Mouse (Mus musculus): Measurements from ENCODE around the gene Neil1. TPM values are rescaled to one million over a fixed set of nuclear protein-coding genes. Genes with fewer than 3 reads are reported as not detected.

Neil1 gene
- polyA plus RNA-seq, 1 experiment from 2014 or later, result 8.2 TPM

GRCm38 (mm10) chr9:57144830-57145229 lies 3.3 kb downstream of the Neil1 start:
- Histone ChIP-seq H3K4me2 (ENCODE audit: low read length) (no peak overlapping the region), H3K36me3 (ENCODE audit: control insufficient read depth, insufficient read depth, low read length) (peaks cover 16% of the 10 kb centered on the region), H3K4me3 (ENCODE audit: low read depth, low read length) (no peak overlapping the region), H3K9me3 (replicated peaks; ENCODE audit: control insufficient read depth, low read length, poor library complexity, severe bottlenecking) (no peaks in the 10 kb centered on the region), H3K4me1 (ENCODE audit: control insufficient read depth, insufficient read depth, low read length) (peaks cover 16% of the 10 kb centered on the region), H3K27me3 (ENCODE audit: control insufficient read depth, insufficient read depth, low read depth, low read length) (no peaks in the 10 kb centered on the region), H3K9ac (ENCODE audit: low read depth, low read length) (no peak overlapping the region), H3K27ac (ENCODE audit: low read length) (no peak overlapping the region)
- WGBS, result 90% methylated on average over 8 of the region's 8 CpGs
- no peak for ATAC-seq

GRCm38 (mm10) chr9:57143212-57143611 lies 4.9 kb downstream of the Neil1 start:
- Histone ChIP-seq H3K4me1 (ENCODE audit: control insufficient read depth, insufficient read depth, low read length) (peaks cover 9% of the 10 kb centered on the region), H3K9ac (ENCODE audit: low read depth, low read length) (no peak overlapping the region), H3K27ac (ENCODE audit: low read length) (no peak overlapping the region), H3K36me3 (ENCODE audit: control insufficient read depth, insufficient read depth, low read length) (peaks cover 18% of the 10 kb centered on the region), H3K4me2 (ENCODE audit: low read length) (no peak overlapping the region), H3K4me3 (ENCODE audit: low read depth, low read length) (no peak overlapping the region), H3K9me3 (replicated peaks; ENCODE audit: control insufficient read depth, low read length, poor library complexity, severe bottlenecking) (no peaks in the 10 kb centered on the region), H3K27me3 (ENCODE audit: control insufficient read depth, insufficient read depth, low read depth, low read length) (no peaks in the 10 kb centered on the region)
- 85% methylated on average over 11 of the region's 11 CpGs for WGBS
- no peak for ATAC-seq

DNA sequence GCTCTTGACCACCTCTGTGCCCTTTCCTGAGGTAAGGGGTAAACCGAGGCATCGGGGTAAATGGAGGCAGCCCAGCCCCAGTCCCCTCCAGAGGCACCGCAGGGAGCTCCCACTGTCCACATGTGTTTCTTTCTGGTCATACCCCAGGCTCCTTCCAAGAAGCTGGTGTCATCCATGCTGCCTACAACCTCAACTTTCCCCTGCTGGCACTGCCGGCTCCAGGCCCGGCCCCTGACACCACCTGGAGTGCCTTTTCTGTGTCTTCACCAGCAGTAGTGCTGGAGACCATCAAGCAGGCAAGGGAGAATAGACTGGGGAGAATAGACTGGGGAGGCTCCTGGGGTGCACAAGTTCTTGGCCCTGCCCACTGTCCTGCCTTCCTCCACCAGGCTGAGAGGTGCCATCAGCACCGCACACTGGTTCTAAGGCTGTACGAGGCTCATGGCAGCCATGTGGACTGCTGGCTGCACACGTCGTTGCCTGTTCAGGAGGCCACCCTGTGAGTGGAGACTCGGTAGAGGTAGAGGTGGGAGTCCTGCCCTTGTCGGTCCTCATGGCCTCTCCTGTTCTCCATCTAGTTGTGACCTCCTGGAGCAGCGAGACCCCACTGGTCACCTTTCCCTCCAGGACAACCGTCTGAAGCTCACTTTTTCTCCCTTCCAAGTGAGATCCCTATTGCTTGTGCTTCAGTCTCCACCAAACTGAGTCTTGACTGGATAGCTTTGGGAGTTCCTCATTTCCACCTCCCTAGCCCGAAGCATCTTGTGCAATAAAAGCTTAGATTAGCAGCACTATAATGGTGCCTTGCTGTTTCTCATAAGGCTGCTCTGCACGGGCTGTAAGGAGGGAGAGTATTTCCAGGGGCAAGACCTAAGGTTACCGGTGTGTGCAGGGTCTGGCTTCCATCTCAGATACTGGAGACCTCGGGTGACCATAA lies 6.4 kb downstream of the Neil1 start:
- Histone ChIP-seq H3K36me3 (ENCODE audit: control insufficient read depth, insufficient read depth, low read length) (peaks cover 27% of the 10 kb centered on the region), H3K4me3 (ENCODE audit: low read depth, low read length) (no peak overlapping the region), H3K27ac (ENCODE audit: low read length) (no peak overlapping the region), H3K9ac (ENCODE audit: low read depth, low read length) (no peak overlapping the region), H3K4me1 (ENCODE audit: control insufficient read depth, insufficient read depth, low read length) (peaks cover under 1% of the 10 kb centered on the region; the same call in 1 of the 2 replicates), H3K4me2 (ENCODE audit: low read length) (no peak overlapping the region), H3K27me3 (ENCODE audit: control insufficient read depth, insufficient read depth, low read depth, low read length) (no peaks in the 10 kb centered on the region), H3K9me3 (replicated peaks; ENCODE audit: control insufficient read depth, low read length, poor library complexity, severe bottlenecking) (no peaks in the 10 kb centered on the region)
- WGBS, result 93% methylated on average over 17 of the region's 17 CpGs
- no peak for ATAC-seq

GRCm38 (mm10) chr9:57139571-57139970 lies 8.5 kb downstream of the Neil1 start:
- H3K9me3 ChIP-seq (replicated peaks; ENCODE audit: control insufficient read depth, low read length, poor library complexity, severe bottlenecking), result no peaks in the 10 kb centered on the region
- H3K27ac ChIP-seq (ENCODE audit: low read length), result no peak overlapping the region
- H3K4me3 ChIP-seq (ENCODE audit: low read depth, low read length), result no peak overlapping the region
- no peaks in the 10 kb centered on the region for H3K27me3 ChIP-seq (ENCODE audit: control insufficient read depth, insufficient read depth, low read depth, low read length)
- no peaks in the 10 kb centered on the region for H3K4me1 ChIP-seq (ENCODE audit: control insufficient read depth, insufficient read depth, low read length)
- no peak overlapping the region for H3K9ac ChIP-seq (ENCODE audit: low read depth, low read length)
- H3K4me2 ChIP-seq (ENCODE audit: low read length), result no peak overlapping the region
- peaks cover 32% of the 10 kb centered on the region for H3K36me3 ChIP-seq (ENCODE audit: control insufficient read depth, insufficient read depth, low read length)
- ATAC-seq, result no peak
- 88% methylated on average over 5 of the region's 5 CpGs for WGBS

DNA sequence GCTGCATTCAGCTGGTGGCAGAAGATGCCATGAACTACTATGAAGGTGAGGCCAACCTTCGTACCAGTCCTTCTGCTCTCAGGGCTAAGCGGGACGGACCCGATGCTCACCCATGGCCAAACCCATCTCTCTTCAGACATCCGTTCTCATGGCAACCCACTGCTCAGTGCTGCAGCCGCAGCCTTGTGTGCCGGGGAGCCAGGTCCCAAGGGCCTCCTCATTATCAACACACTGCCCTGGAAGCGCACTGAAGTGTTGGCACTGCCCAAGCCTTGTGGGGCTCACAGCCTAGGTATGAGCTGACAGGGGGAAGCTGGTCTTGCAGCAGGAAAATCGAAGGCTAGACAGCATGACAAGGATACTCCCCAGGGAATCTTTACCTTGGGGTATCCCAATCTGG lies 9.0 kb downstream of the Neil1 start:
- no peaks in the 10 kb centered on the region for H3K9me3 ChIP-seq (replicated peaks; ENCODE audit: control insufficient read depth, low read length, poor library complexity, severe bottlenecking)
- H3K27ac ChIP-seq (ENCODE audit: low read length), result no peak overlapping the region
- peaks cover 31% of the 10 kb centered on the region for H3K36me3 ChIP-seq (ENCODE audit: control insufficient read depth, insufficient read depth, low read length)
- H3K9ac ChIP-seq (ENCODE audit: low read depth, low read length), result no peak overlapping the region
- H3K4me2 ChIP-seq (ENCODE audit: low read length), result no peak overlapping the region
- H3K4me1 ChIP-seq (ENCODE audit: control insufficient read depth, insufficient read depth, low read length), result no peaks in the 10 kb centered on the region
- H3K27me3 ChIP-seq (ENCODE audit: control insufficient read depth, insufficient read depth, low read depth, low read length), result no peaks in the 10 kb centered on the region
- WGBS, result 89% methylated on average over 9 of the region's 9 CpGs
- no peak overlapping the region for H3K4me3 ChIP-seq (ENCODE audit: low read depth, low read length)
- ATAC-seq, result no peak

DNA sequence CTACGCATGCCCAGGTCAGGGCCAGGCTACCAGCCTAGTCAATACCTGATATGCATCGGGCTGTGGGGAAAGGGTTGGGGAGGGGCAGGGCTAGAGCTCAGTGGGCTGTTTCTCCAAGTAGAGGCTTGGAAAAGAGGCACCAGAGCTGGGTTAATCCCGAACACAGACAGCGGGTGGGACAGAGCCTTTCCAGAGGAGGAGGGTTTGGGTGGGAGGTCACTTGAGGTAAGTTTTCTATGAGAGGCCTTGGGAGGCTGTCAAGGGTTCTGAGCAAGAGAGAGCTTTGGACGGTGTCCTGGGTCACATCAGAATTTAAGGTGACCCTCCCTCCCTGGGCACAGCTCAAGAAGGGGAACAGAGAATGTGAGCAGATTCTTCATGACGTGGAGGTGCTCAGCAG lies 9.6 kb downstream of the Neil1 start:
- ATAC-seq, result no peak
- WGBS, result 92% methylated on average over 6 of the region's 6 CpGs
- Histone ChIP-seq H3K4me1 (ENCODE audit: control insufficient read depth, insufficient read depth, low read length) (no peaks in the 10 kb centered on the region), H3K27ac (ENCODE audit: low read length) (no peak overlapping the region), H3K27me3 (ENCODE audit: control insufficient read depth, insufficient read depth, low read depth, low read length) (no peaks in the 10 kb centered on the region), H3K9ac (ENCODE audit: low read depth, low read length) (no peak overlapping the region), H3K4me2 (ENCODE audit: low read length) (no peak overlapping the region), H3K36me3 (ENCODE audit: control insufficient read depth, insufficient read depth, low read length) (peaks cover 30% of the 10 kb centered on the region), H3K9me3 (replicated peaks; ENCODE audit: control insufficient read depth, low read length, poor library complexity, severe bottlenecking) (no peaks in the 10 kb centered on the region), H3K4me3 (ENCODE audit: low read depth, low read length) (no peak overlapping the region)

GRCm38 (mm10) chr9:57137777-57138176 lies 10.3 kb downstream of the Neil1 start:
- peaks cover 30% of the 10 kb centered on the region for H3K36me3 ChIP-seq (ENCODE audit: control insufficient read depth, insufficient read depth, low read length)
- H3K4me1 ChIP-seq (ENCODE audit: control insufficient read depth, insufficient read depth, low read length), result no peaks in the 10 kb centered on the region
- H3K27me3 ChIP-seq (ENCODE audit: control insufficient read depth, insufficient read depth, low read depth, low read length), result no peaks in the 10 kb centered on the region
- 93% methylated on average over 9 of the region's 9 CpGs for WGBS
- ATAC-seq, result no peak
- no peaks in the 10 kb centered on the region for H3K9me3 ChIP-seq (replicated peaks; ENCODE audit: control insufficient read depth, low read length, poor library complexity, severe bottlenecking)
- H3K9ac ChIP-seq (ENCODE audit: low read depth, low read length), result no peak overlapping the region
- H3K27ac ChIP-seq (ENCODE audit: low read length), result no peak overlapping the region
- no peak overlapping the region for H3K4me3 ChIP-seq (ENCODE audit: low read depth, low read length)
- no peak overlapping the region for H3K4me2 ChIP-seq (ENCODE audit: low read length)

DNA sequence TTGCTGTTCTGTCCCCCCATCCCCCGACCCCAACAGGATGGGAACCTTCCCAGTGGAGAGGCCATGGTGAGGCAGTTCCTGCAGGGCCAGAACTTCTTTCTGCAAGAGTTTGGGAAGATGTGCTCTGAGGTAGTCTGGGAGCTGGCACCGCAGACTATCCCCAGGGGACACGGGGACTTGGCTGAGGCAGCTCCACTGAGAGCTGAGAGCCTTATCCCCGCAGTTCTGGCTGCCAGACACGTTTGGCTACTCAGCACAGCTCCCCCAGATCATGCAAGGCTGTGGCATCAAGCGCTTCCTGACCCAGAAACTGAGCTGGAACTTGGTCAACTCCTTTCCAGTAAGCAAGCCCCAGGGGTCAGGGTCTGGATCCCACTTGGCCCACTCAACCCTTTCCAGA lies 10.9 kb downstream of the Neil1 start:
- Histone ChIP-seq H3K27ac (ENCODE audit: low read length) (no peak overlapping the region), H3K36me3 (ENCODE audit: control insufficient read depth, insufficient read depth, low read length) (peaks cover 28% of the 10 kb centered on the region)

DNA sequence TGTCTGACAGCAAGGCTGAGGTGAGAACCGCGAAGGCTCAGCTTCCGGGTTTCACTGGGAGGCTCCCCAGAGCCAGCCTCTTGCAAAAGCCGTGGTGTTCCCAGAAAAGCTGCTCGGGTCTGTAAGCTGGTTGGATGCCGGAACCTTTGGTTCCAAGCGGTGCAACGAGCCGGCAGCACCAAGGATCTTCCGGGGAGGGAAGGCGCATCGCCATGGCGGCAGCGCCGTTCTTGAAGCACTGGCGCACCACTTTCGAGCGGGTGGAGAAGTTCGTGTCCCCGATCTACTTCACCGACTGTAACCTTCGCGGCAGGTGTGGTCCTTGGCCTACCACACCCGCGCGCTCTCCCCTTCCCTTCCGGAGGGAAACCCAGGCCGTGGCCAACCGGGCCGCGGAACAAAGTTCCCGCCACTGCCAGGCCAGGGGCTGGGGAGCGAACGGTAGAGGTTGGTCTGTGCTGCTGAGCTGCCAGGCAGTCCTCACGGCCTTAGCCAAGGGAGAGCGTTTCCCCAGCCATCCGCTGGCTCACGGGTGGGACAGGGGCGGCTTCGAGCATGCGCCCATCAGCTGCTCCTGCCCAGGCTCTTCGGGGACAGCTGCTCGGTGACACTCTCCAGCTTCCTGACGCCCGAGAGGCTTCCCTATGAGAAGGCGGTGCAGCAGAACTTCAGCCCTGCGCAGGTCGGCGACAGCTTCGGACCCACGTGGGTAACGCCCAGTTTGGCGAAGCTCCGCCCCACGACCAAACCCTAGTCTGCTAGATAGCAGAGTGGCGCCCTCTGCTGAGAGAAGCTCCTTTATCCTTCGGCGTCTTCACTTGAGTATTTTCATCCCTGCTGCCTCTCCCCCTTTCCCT lies 17.3 kb downstream of the Neil1 start, which contains the start of gene Man2c1:
Gene Man2c1, plus strand, starts transcription at position 114 of the 857 bp plus-strand sequence.
- Histone ChIP-seq H3K27me3 (ENCODE audit: control insufficient read depth, insufficient read depth, low read depth, low read length) (no peaks in the 10 kb centered on the region), H3K4me1 (ENCODE audit: control insufficient read depth, insufficient read depth, low read length) (peaks cover 11% of the 10 kb centered on the region), H3K36me3 (ENCODE audit: control insufficient read depth, insufficient read depth, low read length) (peaks cover 6% of the 10 kb centered on the region), H3K9ac (ENCODE audit: low read depth, low read length) (peak within 1 kb of the TSS; percentile 73), H3K4me2 (ENCODE audit: low read length) (peak within 1 kb of the TSS; percentile 80), H3K9me3 (replicated peaks; ENCODE audit: control insufficient read depth, low read length, poor library complexity, severe bottlenecking) (no peaks in the 10 kb centered on the region), H3K27ac (ENCODE audit: low read length) (peak within 1 kb of the TSS; percentile 91), H3K4me3 (ENCODE audit: low read depth, low read length) (peak within 1 kb of the TSS; percentile 61)
- peak; percentile 94 for ATAC-seq
- WGBS, result under 1% methylated on average over 58 of the region's 58 CpGs

More for the DNA sequence above, 10.9 kb downstream of the Neil1 start:
- Histone ChIP-seq H3K4me1 (ENCODE audit: control insufficient read depth, insufficient read depth, low read length) (no peaks in the 10 kb centered on the region), H3K4me3 (ENCODE audit: low read depth, low read length) (no peak overlapping the region), H3K4me2 (ENCODE audit: low read length) (no peak overlapping the region), H3K9me3 (replicated peaks; ENCODE audit: control insufficient read depth, low read length, poor library complexity, severe bottlenecking) (no peaks in the 10 kb centered on the region), H3K27me3 (ENCODE audit: control insufficient read depth, insufficient read depth, low read depth, low read length) (no peaks in the 10 kb centered on the region), H3K9ac (ENCODE audit: low read depth, low read length) (no peak overlapping the region)
- 91% methylated on average over 6 of the region's 6 CpGs for WGBS
- ATAC-seq, result no peak
